Mouse (Mus musculus): ENCODE data around the gene Agtrap.

Gene Agtrap

GRCm38 (mm10) chr4:148104146-148104545 lies 16.3 kb upstream of the Agtrap start:
- DNase-seq (ENCODE audit: low spot score), result no peak

- no peak for DNase-seq (ENCODE audit: low spot score)
These were observed 14.1 kb upstream of the Agtrap start for GRCm38 (mm10) chr4:148101801-148102527.

- no peak for DNase-seq (ENCODE audit: low spot score)
These were observed 10.8 kb upstream of the Agtrap start for GRCm38 (mm10) chr4:148098666-148099065.

- no peak for DNase-seq (ENCODE audit: low spot score)
These were observed 10.1 kb upstream of the Agtrap start for GRCm38 (mm10) chr4:148097936-148098335.

GRCm38 (mm10) chr4:148095081-148095480 lies 7.2 kb upstream of the Agtrap start:
- no peak for DNase-seq (ENCODE audit: low spot score)

- no peak for DNase-seq (ENCODE audit: low spot score)
These were observed 6.3 kb upstream of the Agtrap start for GRCm38 (mm10) chr4:148094161-148094560.

GRCm38 (mm10) chr4:148092551-148093271 lies 4.9 kb upstream of the Agtrap start:
- DNase-seq (ENCODE audit: low spot score), result no peak

- no peak for DNase-seq (ENCODE audit: low spot score)
These were observed 3.4 kb upstream of the Agtrap start for GRCm38 (mm10) chr4:148091181-148091580.

- no peak for DNase-seq (ENCODE audit: low spot score)
These were observed 1.3 kb upstream of the Agtrap start for GRCm38 (mm10) chr4:148089166-148089565.

- no peak for DNase-seq (ENCODE audit: low spot score)
These were observed 532 bp downstream of the Agtrap start for GRCm38 (mm10) chr4:148087091-148087906.

- DNase-seq (ENCODE audit: low spot score), result no peak
These were observed 1.9 kb downstream of the Agtrap start for GRCm38 (mm10) chr4:148085907-148086305.

- DNase-seq (ENCODE audit: low spot score), result no peak
These were observed 2.5 kb downstream of the Agtrap start for GRCm38 (mm10) chr4:148085131-148085906.

- DNase-seq (ENCODE audit: low spot score), result no peak
These were observed 3.5 kb downstream of the Agtrap start for GRCm38 (mm10) chr4:148084261-148084714.

- no peak for DNase-seq (ENCODE audit: low spot score)
These were observed 4.5 kb downstream of the Agtrap start for GRCm38 (mm10) chr4:148083176-148083899.

- DNase-seq (ENCODE audit: low spot score), result no peak
These were observed 5.4 kb downstream of the Agtrap start for GRCm38 (mm10) chr4:148082257-148083044.

GRCm38 (mm10) chr4:148081201-148081600 lies 6.6 kb downstream of the Agtrap start:
- DNase-seq (ENCODE audit: low spot score), result no peak

GRCm38 (mm10) chr4:148080597-148080973 lies 7.2 kb downstream of the Agtrap start:
- no peak for DNase-seq (ENCODE audit: low spot score)

GRCm38 (mm10) chr4:148079944-148080596 lies 7.8 kb downstream of the Agtrap start:
- DNase-seq (ENCODE audit: low spot score), result no peak

- DNase-seq (ENCODE audit: low spot score), result no peak
These were observed 8.6 kb downstream of the Agtrap start for GRCm38 (mm10) chr4:148079212-148079611.

- no peak for DNase-seq (ENCODE audit: low spot score)
These were observed 11.9 kb downstream of the Agtrap start for GRCm38 (mm10) chr4:148075881-148076280.
